Mouse (Mus musculus) liver, postnatal 0 days (tissue): Measurements from ENCODE around the gene Hps3.

Experiments
- CTCF ChIP-seq: sonication (generic); IDR thresholded peaks from 2 replicates; pipeline ENCODE4 v1.5.1; 2016; ENCODE audit warnings: antibody characterized with exemption, low read depth
- EP300 ChIP-seq: IDR thresholded peaks from 2 replicates; pipeline ENCODE4 v1.6.1; 2016; ENCODE audit warnings: antibody characterized with exemption, low read depth, mild to moderate bottlenecking

DNA sequence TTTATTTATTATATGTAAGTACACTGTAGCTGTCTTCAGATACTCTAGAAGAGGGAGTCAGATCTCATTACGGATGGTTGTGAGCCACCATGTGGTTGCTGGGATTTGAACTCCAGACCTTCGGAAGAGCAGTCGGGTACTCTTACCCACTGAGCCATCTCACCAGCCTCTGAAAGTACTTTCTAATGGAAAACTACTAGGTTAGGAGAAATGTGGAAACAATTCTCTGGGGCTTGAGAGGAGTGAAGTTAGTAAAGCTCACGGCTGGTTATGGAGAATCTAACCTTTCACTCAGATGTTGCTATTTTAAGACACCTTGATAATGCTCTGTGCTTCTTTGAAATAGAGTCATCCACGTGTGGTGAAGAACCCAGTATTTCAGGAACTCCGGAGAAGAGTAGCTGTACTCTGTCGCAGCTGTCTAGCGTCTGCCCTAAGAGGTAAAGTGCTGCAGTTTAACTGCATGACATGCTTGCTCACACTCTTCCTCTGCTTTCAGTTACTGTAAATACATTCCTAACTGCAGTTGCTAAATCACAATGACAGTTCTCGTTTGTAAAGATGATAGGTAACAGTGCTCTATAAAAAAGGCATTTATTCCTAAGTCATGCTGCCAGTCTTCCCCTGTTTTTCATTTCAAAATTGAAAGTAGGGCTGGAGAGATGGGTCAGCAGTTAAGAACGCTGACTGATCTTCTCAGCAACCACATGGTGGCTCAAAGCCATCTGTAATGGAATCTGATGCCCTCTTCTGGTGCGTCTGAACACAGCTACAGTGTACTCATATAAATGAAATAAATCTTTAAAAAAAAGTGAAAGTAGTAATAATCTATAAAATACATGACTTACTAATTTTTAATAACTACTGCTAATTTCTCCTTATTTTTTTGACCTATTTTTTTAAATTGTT, 41.3 kb upstream of the Hps3 start:
- TF ChIP-seq CTCF (peak; percentile 50), EP300 (no peak)
